Mouse (Mus musculus) pancreas, adult 10 weeks (tissue): Measurements from ENCODE around the gene Zfp429. TPM values are rescaled to one million over a fixed set of nuclear protein-coding genes. Genes with fewer than 3 reads are reported as not detected.

Experiments used
- polyA plus RNA-seq: library from polyadenylated mRNA; stranded (reverse); fragments of 350-450 nt; fragmentation: Illumina TruSeq; extraction: RNeasy Lipid Tissue Mini Kit (QIAGEN cat#74804); gene quantifications from one replicate; pipeline ENCODE4 v1.2.3, GENCODE M21; 2015; ENCODE audit warnings: low read depth, low replicate concordance; ENCODE audit not compliant: insufficient read depth

Gene Zfp429
- 2.0 TPM for polyA plus RNA-seq

DNA sequence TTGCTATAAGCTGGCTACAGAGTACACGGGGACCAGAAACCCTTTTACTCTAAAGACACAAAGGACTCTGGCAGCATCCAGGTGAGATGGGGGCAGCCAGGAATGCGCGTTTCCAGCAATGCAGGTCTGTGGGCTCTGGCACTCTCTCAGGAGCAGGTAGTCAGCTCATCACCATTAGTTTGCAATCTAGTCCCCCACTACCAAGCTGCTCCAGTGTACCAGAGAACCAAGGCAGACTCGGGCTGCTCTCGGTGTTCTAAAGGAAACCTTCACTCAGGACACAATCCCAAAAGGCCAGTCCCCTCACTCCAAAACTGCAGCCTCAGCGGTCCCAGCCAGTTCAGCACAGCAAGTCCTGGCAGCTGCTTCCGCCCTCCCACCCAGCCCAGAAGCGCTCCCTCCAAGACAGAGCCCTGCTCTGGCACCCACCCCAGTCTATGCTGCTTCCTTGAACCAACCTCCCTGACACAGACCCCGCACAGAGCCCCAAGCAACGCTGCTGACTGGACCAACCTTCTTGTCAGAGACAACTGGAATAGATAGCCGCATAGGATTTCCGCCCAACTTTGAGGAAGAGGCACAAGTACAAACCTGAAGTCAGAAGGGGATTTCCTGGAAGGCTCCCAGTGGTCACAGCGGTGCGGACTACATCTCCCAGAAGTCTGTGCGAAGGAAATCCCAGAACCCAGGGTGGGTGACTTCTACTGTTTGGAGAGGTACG is at the start of gene Zfp429:
Zfp429 (minus strand) TSS at position 637 of the 721 bp plus-strand sequence.

DNA sequence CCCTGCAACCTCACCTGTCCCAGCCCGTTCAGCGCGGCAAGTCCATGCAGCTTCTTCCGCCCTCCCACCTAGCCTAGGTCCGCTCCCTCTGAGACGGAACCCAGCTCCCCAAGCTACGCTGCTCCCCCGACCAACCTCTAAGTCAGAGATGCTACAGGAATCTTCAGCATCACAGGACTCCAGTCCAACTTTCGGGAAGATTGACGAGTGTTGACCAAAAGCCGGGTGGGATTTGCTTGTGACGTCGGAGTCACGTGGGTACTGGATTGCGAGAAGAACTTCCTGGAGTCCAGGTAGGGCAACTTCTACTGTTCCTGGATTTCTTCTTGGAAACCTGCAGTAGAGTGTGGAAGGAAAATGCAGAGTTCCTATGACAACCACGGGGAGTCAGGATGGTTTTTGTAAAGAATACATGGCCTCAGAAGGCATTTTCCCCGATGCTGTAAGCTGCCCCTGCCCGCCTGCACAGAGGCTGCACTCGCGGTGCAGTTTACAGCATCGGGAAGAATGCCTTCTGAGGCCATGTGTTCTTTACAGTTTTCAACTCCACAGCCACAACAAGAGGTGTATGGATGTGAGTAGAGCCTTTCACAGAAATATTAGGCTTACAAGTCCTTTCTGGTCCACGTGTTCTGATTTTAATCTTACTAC is 21.7 kb upstream of the Zfp429 start, which contains the start of gene Zfp459:
Zfp459 (minus strand) TSS at position 212 of the 651 bp plus-strand sequence.

DNA sequence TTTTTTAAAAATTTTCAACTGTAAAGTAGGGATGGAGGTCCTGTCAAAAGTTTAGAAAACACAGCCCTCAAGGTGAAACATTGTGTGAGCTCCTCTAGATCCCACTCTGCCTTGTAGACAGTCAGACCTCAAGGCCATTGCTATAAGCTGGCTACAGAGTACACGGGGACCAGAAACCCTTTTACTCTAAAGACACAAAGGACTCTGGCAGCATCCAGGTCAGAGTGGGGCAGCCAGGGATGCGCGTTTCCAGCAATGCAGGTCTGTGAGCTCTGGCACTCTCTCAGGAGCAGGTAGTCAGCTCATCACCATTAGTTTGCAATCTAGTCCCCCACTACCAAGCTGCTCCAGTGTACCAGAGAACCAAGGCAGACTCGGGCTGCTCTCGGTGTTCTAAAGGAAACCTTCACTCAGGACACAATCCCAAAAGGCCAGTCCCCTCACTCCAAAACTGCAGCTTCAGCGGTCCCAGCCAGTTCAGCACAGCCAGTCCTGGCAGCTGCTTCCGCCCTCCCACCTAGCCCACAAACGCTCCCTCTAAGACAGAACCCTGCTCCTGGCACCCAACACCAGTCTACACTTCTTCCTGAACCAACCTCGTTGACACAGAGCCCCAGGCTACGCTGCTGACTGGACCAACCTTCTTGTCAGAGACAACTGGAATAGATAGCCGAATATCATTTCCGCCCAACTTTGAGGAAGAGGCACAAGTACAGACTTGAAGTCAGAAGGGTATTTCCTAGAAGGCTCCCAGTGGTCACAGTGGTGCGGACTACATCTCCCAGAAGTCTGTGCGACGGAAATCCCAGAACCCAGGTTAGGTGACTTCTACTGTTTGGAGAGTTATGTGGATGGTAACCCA is 24.3 kb downstream of the Zfp429 start, which contains the start of the genes Gm28041 and Zfp456:
Gm28041 (minus strand) TSS at position 684 of the 862 bp plus-strand sequence.
Zfp456 (minus strand) TSS at position 761 of the 862 bp plus-strand sequence.

DNA sequence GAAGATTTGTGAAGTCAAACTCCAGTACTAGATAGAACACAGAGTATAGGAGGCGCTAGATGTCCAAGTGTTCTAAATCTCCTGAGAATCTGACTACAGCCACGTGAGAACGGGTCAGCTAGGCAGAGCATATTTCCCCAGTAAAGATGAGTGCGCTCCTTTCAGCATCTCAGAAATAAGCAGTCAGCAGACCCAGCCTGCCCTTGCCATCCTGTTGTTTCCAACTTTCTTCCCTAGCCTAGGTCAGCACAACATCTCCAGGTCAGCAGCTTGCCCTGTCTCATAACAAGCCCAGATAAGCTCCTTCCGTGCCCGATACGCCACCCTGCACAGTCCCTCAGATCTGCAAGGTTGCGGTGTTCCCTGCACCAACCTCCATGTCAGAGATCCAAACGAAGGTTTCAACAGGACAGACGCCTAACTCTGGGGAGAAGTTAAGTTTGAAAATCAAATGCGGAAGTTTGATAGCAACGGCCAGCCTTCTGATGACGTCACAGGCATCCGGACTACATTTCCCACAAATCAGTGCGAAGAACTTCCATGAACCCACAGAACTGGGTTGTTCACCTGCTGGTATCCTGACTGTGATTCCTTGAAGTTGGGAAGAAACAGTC is 39.4 kb downstream of the Zfp429 start, which contains the start of the genes Gm28044 and Zfp953:
Gm28044 (minus strand) TSS at position 406 of the 614 bp plus-strand sequence.
Zfp953 (minus strand) TSS at position 475 of the 614 bp plus-strand sequence.

Other genes starting within 250 kb of the Zfp429 start
- 2.9 TPM for gene Rsl1, start 226.6 kb downstream of the Zfp429 start, polyA plus RNA-seq
- 0.31 TPM for gene Zfp455, start 205.3 kb downstream of the Zfp429 start, polyA plus RNA-seq
- gene Zfp458, start 121.4 kb downstream of the Zfp429 start, polyA plus RNA-seq: 0.30 TPM
- not detected for gene Zfp457, start 93.3 kb downstream of the Zfp429 start, polyA plus RNA-seq
- gene Zfp595, start 67.2 kb downstream of the Zfp429 start, polyA plus RNA-seq: 1.4 TPM
- not detected for gene Gm28044, start 39.3 kb downstream of the Zfp429 start, polyA plus RNA-seq
- gene Zfp953, start 39.2 kb downstream of the Zfp429 start, polyA plus RNA-seq: 0.57 TPM
- gene Gm28041, start 24.1 kb downstream of the Zfp429 start, polyA plus RNA-seq: not detected
- gene Zfp456, start 24.0 kb downstream of the Zfp429 start, polyA plus RNA-seq: 0.63 TPM
- 0.65 TPM for gene Zfp459, start 21.6 kb upstream of the Zfp429 start, polyA plus RNA-seq
- 2.3 TPM for gene Zfp874a, start 51.8 kb upstream of the Zfp429 start, polyA plus RNA-seq
- gene Zfp874b, start 84.4 kb upstream of the Zfp429 start, polyA plus RNA-seq: 2.8 TPM
- gene Zfp58, start 100.7 kb upstream of the Zfp429 start, polyA plus RNA-seq: 0.70 TPM
- gene Gm26965, start 126.3 kb upstream of the Zfp429 start, polyA plus RNA-seq: 1.00 TPM
- gene Zfp87, start 126.4 kb upstream of the Zfp429 start, polyA plus RNA-seq: 5.5 TPM
- gene Zfp748, start 154.0 kb upstream of the Zfp429 start, polyA plus RNA-seq: 1.2 TPM
- gene Zfp729b, start 209.9 kb upstream of the Zfp429 start, polyA plus RNA-seq: 1.2 TPM
- not detected for gene Gm49345, start 237.9 kb upstream of the Zfp429 start, polyA plus RNA-seq
- gene Zfp729a, start 238.0 kb upstream of the Zfp429 start, polyA plus RNA-seq: 2.4 TPM